Mouse (Mus musculus) small intestine, adult 10 weeks (tissue): Measurements from ENCODE around the gene Scin. TPM values are rescaled to one million over a fixed set of nuclear protein-coding genes. Genes with fewer than 3 reads are reported as not detected.

Source experiments
- polyA plus RNA-seq: library from polyadenylated mRNA; stranded (reverse); fragments of 350-450 nt; fragmentation: Illumina TruSeq; extraction: RNeasy Lipid Tissue Mini Kit (QIAGEN cat#74804); gene quantifications from one replicate; pipeline ENCODE4 v1.2.3, GENCODE M21; 2014; ENCODE audit warnings: low replicate concordance

Scin gene
- 129 TPM for polyA plus RNA-seq

DNA sequence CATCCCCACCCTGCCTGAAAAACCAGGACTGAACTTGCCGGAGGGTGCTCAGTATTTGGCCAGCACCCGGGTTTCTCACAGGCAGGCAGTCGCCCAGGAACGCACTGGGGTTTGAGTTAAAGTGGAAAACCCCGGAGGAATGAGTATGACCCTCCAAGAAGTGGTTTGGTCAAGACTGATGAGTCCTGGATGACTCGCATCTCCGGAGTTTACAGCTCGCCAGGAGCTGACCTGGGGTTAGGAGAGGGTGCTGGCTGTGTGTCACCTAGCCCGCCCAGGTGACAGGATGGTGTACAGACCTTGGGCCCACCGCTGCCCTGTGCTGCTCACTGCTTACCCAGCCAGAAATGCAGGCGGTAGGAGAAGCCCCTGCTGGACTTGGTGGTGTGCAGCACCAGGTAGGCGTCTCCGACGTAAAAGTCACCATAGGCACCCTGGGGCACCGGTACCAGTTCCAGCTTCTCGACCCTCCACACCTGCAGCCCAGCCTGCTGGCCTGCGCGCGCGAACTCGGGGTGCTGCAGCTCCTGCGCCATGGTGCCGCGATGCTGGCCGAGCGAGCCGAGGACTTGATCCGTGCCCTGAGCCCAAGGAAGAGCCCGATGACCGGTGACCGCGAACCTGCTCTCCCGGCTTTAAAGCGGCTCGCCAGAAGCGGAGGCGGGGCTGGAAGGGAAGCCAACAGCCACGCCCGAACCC lies at the start of gene Scin:
Scin (minus strand) TSS at position 656 of the 699 bp plus-strand sequence.

DNA sequence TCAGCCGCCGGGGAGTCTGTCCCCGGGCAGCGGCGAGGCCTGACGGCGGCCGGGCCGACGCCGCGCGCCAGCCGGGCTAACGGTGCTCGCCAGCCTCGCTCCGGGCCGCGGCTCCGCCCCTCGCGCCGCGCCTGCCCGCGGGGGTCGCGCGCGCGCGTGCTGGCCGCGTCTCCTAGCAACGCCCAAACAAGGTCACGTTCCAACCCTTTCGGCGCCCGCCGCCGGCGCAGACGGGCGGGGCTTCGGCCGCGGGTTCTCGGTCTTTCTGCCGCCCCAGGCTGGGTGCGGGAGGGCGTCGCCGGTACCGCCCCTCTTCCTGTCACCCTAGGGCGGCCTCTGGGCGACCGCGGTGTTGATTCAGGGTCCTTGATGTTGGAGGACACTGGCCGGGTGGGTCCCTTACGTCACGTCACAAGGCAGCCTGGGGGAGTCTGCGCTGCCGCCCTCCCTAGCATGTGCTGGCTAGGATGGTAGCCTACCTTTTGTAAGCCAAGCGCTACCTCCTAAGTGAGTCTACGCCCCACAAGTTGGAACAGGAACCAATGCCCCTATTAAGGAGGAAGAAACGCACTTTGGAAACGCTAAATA lies 96.1 kb downstream of the Scin start, which contains the start of gene Arl4a:
Arl4a (minus strand) TSS at position 150 of the 588 bp plus-strand sequence.

Other genes with a start within 250 kb of the Scin start
- 234 TPM for gene Arl4a, start 96.2 kb downstream of the Scin start, polyA plus RNA-seq
- gene Lsmem1, start 65.3 kb upstream of the Scin start, polyA plus RNA-seq = not detected
- gene Ifrd1, start 114.3 kb upstream of the Scin start, polyA plus RNA-seq = 548 TPM